In the genomic region with DNA sequence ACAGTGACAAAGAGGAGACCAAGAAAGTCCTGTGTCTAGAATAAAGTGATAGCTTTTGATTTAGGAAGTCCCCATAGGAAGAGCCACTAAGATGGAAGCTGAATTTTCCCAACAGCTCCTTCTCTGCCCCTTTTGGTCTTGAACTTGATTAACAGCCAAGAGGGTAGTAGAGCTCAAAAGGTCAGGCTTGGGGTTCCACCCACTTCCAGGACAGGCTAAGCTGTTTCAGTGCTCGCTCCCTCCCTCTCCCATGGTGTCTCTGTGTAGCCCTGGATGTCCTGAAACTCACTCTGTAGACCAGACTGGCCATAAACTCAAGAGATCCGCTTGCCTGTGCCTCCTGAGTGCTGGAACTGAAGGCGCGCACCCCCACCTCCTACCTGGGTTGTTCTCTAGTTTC, we compare ENCODE assay signal across 10 mouse cellular contexts. TPM values are rescaled to one million over a fixed set of nuclear protein-coding genes. Genes with fewer than 3 reads are reported as not detected.
DNase-seq lines count a peak whose midpoint lies in the region; ATAC-seq and TF ChIP-seq lines count a peak whose summit lies in the region.
"Had no signal": no experiment of that assay in that cellular context is flagged by ENCODE, and none has a peak within 500 bp of the region (broad histone marks: within the 10 kb centered on the region; RNA-seq: fewer than 3 reads in every experiment).

No protein-coding gene starts in this region.

- peaks cover 6% of the 10 kb centered on the region; the same call in 1 of the 2 replicates for H3K36me3 ChIP-seq in lung, postnatal 0 days (ENCODE audit: insufficient read depth, low read length)
- H3K36me3 ChIP-seq in hindbrain, embryonic 10.5 days, result peaks cover 48% of the 10 kb centered on the region
- H3K36me3 ChIP-seq in limb, embryonic 10.5 days, result peaks cover 47% of the 10 kb centered on the region
- H3K36me3 ChIP-seq in stomach, embryonic 14.5 days (ENCODE audit: control insufficient read depth, insufficient read depth, low read length), result peaks cover 24% of the 10 kb centered on the region

- H3K27me3 ChIP-seq in lung, postnatal 0 days (replicated peaks; ENCODE audit: insufficient read depth, low read length), result no peaks in the 10 kb centered on the region
- H3K27me3 ChIP-seq in hindbrain, embryonic 10.5 days (ENCODE audit: insufficient read depth, poor library complexity, severe bottlenecking), result no peaks in the 10 kb centered on the region
- no peaks in the 10 kb centered on the region for H3K27me3 ChIP-seq in limb, embryonic 10.5 days (ENCODE audit: low read depth, poor library complexity, severe bottlenecking)
- no peaks in the 10 kb centered on the region for H3K27me3 ChIP-seq in stomach, embryonic 14.5 days (ENCODE audit: control insufficient read depth, insufficient read depth, low read length)

- H3K27ac ChIP-seq in lung, postnatal 0 days (ENCODE audit: low read length), result no peak overlapping the region
- H3K27ac ChIP-seq in hindbrain, embryonic 10.5 days, result peak overlapping the region; percentile 96; the same call in 1 of the 2 replicates
- no peak overlapping the region for H3K27ac ChIP-seq in limb, embryonic 10.5 days
- no peak overlapping the region for H3K27ac ChIP-seq in stomach, embryonic 14.5 days (ENCODE audit: low read length)
- H3K27ac ChIP-seq: liver, embryonic 14.5 days had no signal

- DNase-seq in lung, postnatal 0 days (ENCODE audit: low spot score), result no peak
- no peak for DNase-seq in lung, postnatal 14 days
- no peak for DNase-seq in hindbrain, embryonic 10.5 days (ENCODE audit: low spot score)
- DNase-seq in limb, embryonic 10.5 days (ENCODE audit: low spot score), result no peak
- DNase-seq in urinary bladder, postnatal 4 days (ENCODE audit: low spot score in 2 of 2), result no peak
- DNase-seq in spleen, adult 18-20 months, result no peak
- DNase-seq: retina, postnatal 1 day had no signal

- TF ChIP-seq EP300 in lung, postnatal 0 days (IDR thresholded peaks at IDR 0.05), result no peak

- H3K9me3 ChIP-seq in lung, postnatal 0 days (ENCODE audit: low read length), result no peaks in the 10 kb centered on the region
- no peaks in the 10 kb centered on the region for H3K9me3 ChIP-seq in hindbrain, embryonic 10.5 days
- no peaks in the 10 kb centered on the region for H3K9me3 ChIP-seq in limb, embryonic 10.5 days (replicated peaks)
- no peaks in the 10 kb centered on the region for H3K9me3 ChIP-seq in stomach, embryonic 14.5 days (ENCODE audit: control insufficient read depth, low read depth, low read length)

- no peak overlapping the region for H3K9ac ChIP-seq in lung, postnatal 0 days (replicated peaks; ENCODE audit: low read depth)
- no peak overlapping the region for H3K9ac ChIP-seq in stomach, embryonic 14.5 days (replicated peaks; ENCODE audit: low read depth, low read length)
- H3K9ac ChIP-seq: liver, embryonic 14.5 days had no signal

- 0 out of 2 replicates have a peak overlapping the region, but pooled peaks have one; percentile 70 for H3K4me2 ChIP-seq in lung, postnatal 0 days (replicated peaks; ENCODE audit: low read depth, low read length)
- H3K4me2 ChIP-seq in stomach, embryonic 14.5 days (replicated peaks; ENCODE audit: low read depth, low read length), result peak overlapping the region; percentile 54; the same call in 1 of the 2 replicates

- ATAC-seq in lung, postnatal 0 days, result no peak
- ATAC-seq in stomach, embryonic 14.5 days (ENCODE audit: insufficient number of reproducible peaks, insufficient read depth, low FRiP score, low read depth), result no peak

- H3K4me1 ChIP-seq in lung, postnatal 0 days (ENCODE audit: insufficient read depth, low read depth, low read length), result peaks cover 7% of the 10 kb centered on the region; the same call in 1 of the 2 replicates
- peaks cover 35% of the 10 kb centered on the region for H3K4me1 ChIP-seq in hindbrain, embryonic 10.5 days (replicated peaks)
- peaks cover 20% of the 10 kb centered on the region for H3K4me1 ChIP-seq in limb, embryonic 10.5 days
- peaks cover 9% of the 10 kb centered on the region for H3K4me1 ChIP-seq in stomach, embryonic 14.5 days (ENCODE audit: control insufficient read depth, insufficient read depth, low read length)

- WGBS in lung, postnatal 0 days, result 93% methylated on average over 4 of the region's 4 CpGs
- 95% methylated on average over 4 of the region's 4 CpGs for WGBS in hindbrain, embryonic 10.5 days
- 85% methylated on average over 4 of the region's 4 CpGs for WGBS in limb, embryonic 10.5 days
- 94% methylated on average over 4 of the region's 4 CpGs for WGBS in stomach, embryonic 14.5 days

- TF ChIP-seq CTCF in lung, postnatal 0 days (IDR thresholded peaks at IDR 0.05), result no peak

- no peak overlapping the region for H3K4me3 ChIP-seq in lung, postnatal 0 days (ENCODE audit: low read depth, low read length)
- peak overlapping the region; percentile 95 for H3K4me3 ChIP-seq in hindbrain, embryonic 10.5 days
- peak overlapping the region; percentile 80 for H3K4me3 ChIP-seq in limb, embryonic 10.5 days
- no peak overlapping the region for H3K4me3 ChIP-seq in stomach, embryonic 14.5 days (ENCODE audit: low read depth, low read length)

RNA-seq across cellular contexts. Expression of gene Lmbr1l, which starts 2.0 kb away (rescaled TPM):
- polyA plus RNA-seq in lung, postnatal 0 days (2015; fragmentation: Nextera tagmentation; extraction: Ambion mirVana), result 16.5 and 17.0 TPM in 2 replicates
- polyA plus RNA-seq in hindbrain, embryonic 10.5 days (2016; fragmentation: Nextera tagmentation; extraction: Ambion mirVana), result 22.3 and 25.5 TPM in 2 replicates
- 23.9 and 28.3 TPM in 2 replicates for polyA plus RNA-seq in limb, embryonic 10.5 days (2016; fragmentation: Nextera tagmentation; extraction: Ambion mirVana)
- 5.1 and 8.8 TPM in 2 replicates for polyA plus RNA-seq in stomach, embryonic 14.5 days (2014; fragmentation: Nextera tagmentation; extraction: Ambion mirVana)

RNA-seq across cellular contexts. Expression of gene Dhh, which starts 17.7 kb away (rescaled TPM):
- polyA plus RNA-seq in lung, postnatal 0 days (2015; fragmentation: Nextera tagmentation; extraction: Ambion mirVana), result 5.1 and 6.6 TPM in 2 replicates
- polyA plus RNA-seq in hindbrain, embryonic 10.5 days (2016; fragmentation: Nextera tagmentation; extraction: Ambion mirVana), result 0.42 and 0.46 TPM in 2 replicates
- polyA plus RNA-seq in limb, embryonic 10.5 days (2016; fragmentation: Nextera tagmentation; extraction: Ambion mirVana), result 0.40 and 0.46 TPM in 2 replicates
- 0.65 and 0.77 TPM in 2 replicates for polyA plus RNA-seq in stomach, embryonic 14.5 days (2014; fragmentation: Nextera tagmentation; extraction: Ambion mirVana)

RNA-seq across cellular contexts. Expression of gene Tuba1b, which starts 18.3 kb away (rescaled TPM):
- polyA plus RNA-seq in lung, postnatal 0 days (2015; fragmentation: Nextera tagmentation; extraction: Ambion mirVana), result 415 and 427 TPM in 2 replicates
- polyA plus RNA-seq in hindbrain, embryonic 10.5 days (2016; fragmentation: Nextera tagmentation; extraction: Ambion mirVana), result 2,254 and 2,463 TPM in 2 replicates
- polyA plus RNA-seq in limb, embryonic 10.5 days (2016; fragmentation: Nextera tagmentation; extraction: Ambion mirVana), result 2,301 and 2,452 TPM in 2 replicates
- polyA plus RNA-seq in stomach, embryonic 14.5 days (2014; fragmentation: Nextera tagmentation; extraction: Ambion mirVana), result 1,548 and 1,685 TPM in 2 replicates

RNA-seq across cellular contexts. Expression of gene Rhebl1, which starts 21.7 kb away (rescaled TPM):
- 8.1 and 10.2 TPM in 2 replicates for polyA plus RNA-seq in lung, postnatal 0 days (2015; fragmentation: Nextera tagmentation; extraction: Ambion mirVana)
- 21.0 and 25.7 TPM in 2 replicates for polyA plus RNA-seq in hindbrain, embryonic 10.5 days (2016; fragmentation: Nextera tagmentation; extraction: Ambion mirVana)
- polyA plus RNA-seq in limb, embryonic 10.5 days (2016; fragmentation: Nextera tagmentation; extraction: Ambion mirVana), result 27.9 and 34.3 TPM in 2 replicates
- 8.1 and 9.9 TPM in 2 replicates for polyA plus RNA-seq in stomach, embryonic 14.5 days (2014; fragmentation: Nextera tagmentation; extraction: Ambion mirVana)

RNA-seq across cellular contexts. Expression of gene Gm49450, which starts 37.3 kb away (rescaled TPM):
- not detected in 2 replicates for polyA plus RNA-seq in lung, postnatal 0 days (2015; fragmentation: Nextera tagmentation; extraction: Ambion mirVana)
- not detected in 2 replicates for polyA plus RNA-seq in hindbrain, embryonic 10.5 days (2016; fragmentation: Nextera tagmentation; extraction: Ambion mirVana)
- polyA plus RNA-seq in limb, embryonic 10.5 days (2016; fragmentation: Nextera tagmentation; extraction: Ambion mirVana), result not detected in 2 replicates
- polyA plus RNA-seq in stomach, embryonic 14.5 days (2014; fragmentation: Nextera tagmentation; extraction: Ambion mirVana), result not detected in 2 replicates
- polyA plus RNA-seq: embryonic facial prominence, embryonic 11.5 days had no signal

Comparison
In these comparisons a context has a peak if more than half of its experiments do, and no peak if none do; other contexts are left out.
1. H3K4me3 ChIP-seq: peak in hindbrain, embryonic 10.5 days (single experiment) and limb, embryonic 10.5 days (single experiment); none in lung, postnatal 0 days (single experiment) and stomach, embryonic 14.5 days (single experiment).